Mouse (Mus musculus) left cerebral cortex, postnatal 25 days (tissue): Measurements from ENCODE around the gene Eif4e3. TPM values are rescaled to one million over a fixed set of nuclear protein-coding genes. Genes with fewer than 3 reads are reported as not detected.

Experiments used
- DNase-seq, 2 experiments: peaks; one replicate each; pipeline ENCODE4 v3.0.0; 2022; ENCODE audit warnings: low spot score in 2 of 2, mixed read lengths in 1 of 2
- intact Hi-C: fragments of 180-260 bp; cut with DNase I; formaldehyde crosslinking; loops from one replicate; pipeline ENCODE4 v1.15.1; 2025
- total RNA-seq, 2 experiments: library from RNA; stranded (reverse); gene quantifications; 2 replicates each; pipeline ENCODE4 v1.2.3; 2021

The Eif4e3 gene
- total RNA-seq, 2 experiments from 2014 or later = 16.6 to 17.0 TPM

GRCm38 (mm10) chr6:99629726-99630458 is 36.7 kb downstream of the Eif4e3 start:
- DNase-seq = no peak
- intact Hi-C loops = no loop called here

DNA sequence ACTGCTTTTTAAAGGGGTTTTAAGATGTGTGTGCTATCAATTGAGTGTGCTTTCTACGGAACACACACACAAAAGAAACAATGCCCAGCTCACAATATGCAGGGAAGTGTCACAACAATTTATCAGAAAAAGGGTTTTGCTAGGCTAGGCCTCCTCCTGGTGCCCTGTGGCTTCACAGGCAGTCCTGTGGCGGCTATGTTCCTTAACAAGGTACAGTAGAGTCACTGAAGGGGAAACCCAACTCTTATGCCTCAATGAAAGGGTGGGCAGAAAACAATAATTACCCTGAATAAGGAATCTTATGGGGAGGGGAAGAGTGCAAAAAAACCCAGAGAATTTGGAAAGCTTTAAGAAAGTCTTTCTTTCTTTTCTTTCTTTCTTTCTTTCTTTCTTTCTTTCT is 40.2 kb downstream of the Eif4e3 start:
- no peak for DNase-seq
- intact Hi-C loops = no loop called here

- DNase-seq = no peak
- intact Hi-C loops = no loop called here
Measured at GRCm38 (mm10) chr6:99625803-99626202, 40.8 kb downstream of the Eif4e3 start.

DNA sequence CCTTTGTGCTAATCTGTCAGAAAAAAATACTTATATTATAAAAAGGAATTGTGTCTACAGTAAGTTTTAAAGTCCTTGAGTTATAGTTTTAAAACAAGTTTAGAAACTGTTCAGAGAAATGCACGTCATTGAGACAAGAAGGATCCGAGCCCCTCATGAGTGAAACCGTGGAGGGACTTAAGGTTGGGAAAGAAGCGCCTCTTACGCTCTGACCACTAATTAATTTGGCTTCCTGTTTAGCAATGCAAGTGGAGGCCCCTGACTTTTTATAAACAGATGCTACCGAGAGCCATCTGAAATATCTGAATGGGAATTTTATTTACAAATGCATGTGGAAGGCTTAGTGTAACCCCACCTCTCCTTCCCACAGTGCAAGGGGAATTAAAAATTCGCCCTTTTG is 41.3 kb downstream of the Eif4e3 start:
- no peak for DNase-seq
- intact Hi-C loops = no loop called here

GRCm38 (mm10) chr6:99624542-99624941 is 42.0 kb downstream of the Eif4e3 start:
- intact Hi-C loops = no loop called here
- DNase-seq = no peak

DNA sequence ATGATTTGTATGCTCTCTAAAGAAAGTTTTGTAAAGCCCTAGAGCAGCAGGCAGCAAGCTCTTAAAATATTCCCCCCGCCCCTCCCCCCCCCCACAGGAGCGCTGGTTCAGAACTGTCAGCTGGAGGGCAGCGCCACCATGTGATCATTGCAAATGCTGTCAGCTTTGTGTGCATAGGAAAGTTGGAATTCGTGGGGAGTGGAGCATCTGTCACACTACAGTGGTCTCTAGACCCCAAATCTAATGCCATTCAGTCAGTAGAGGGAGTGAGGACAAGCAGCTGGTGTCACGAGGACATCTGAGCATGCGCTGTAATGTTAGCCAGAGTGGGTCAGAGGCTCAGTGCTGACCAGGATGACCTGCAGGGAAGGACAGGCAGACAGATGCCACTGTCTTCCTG is 42.9 kb downstream of the Eif4e3 start:
- DNase-seq = peak in 1 of 2 experiments; percentile 47
- intact Hi-C loops = no loop called here

GRCm38 (mm10) chr6:99621167-99621566 is 45.4 kb downstream of the Eif4e3 start:
- intact Hi-C loops = no loop called here
- no peak for DNase-seq

- intact Hi-C loops = no loop called here
- DNase-seq = no peak
Measured at GRCm38 (mm10) chr6:99620471-99620870, 46.1 kb downstream of the Eif4e3 start.

DNA sequence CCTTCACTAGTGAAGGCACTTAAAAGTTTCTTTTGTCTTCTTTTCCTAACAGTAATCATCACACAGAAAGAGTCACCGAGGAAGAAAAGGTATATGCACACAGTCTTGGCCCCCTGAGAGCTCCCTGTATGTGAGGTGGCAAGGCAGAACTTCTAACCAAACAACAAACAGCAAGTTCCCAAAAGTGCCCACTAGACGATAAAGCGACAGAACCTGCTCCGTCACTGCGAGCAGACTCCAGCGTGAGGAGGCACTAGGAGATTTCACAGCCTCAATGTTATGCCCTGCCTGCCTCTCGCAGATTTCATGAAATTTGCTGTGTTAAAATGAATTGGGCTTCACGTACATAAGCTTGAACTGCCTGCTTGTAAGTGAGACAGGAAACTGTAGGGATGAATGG is 46.6 kb downstream of the Eif4e3 start:
- intact Hi-C loops = loop anchor here (5.0 kb wide), 1 partner anchor 98 kb away; the partner anchor contains the start of gene Foxp1

GRCm38 (mm10) chr6:99619466-99619865 is 47.1 kb downstream of the Eif4e3 start:
- no peak for DNase-seq
- intact Hi-C loops = loop anchor here (5.0 kb wide), 1 partner anchor 97 kb away; the partner anchor contains the start of gene Foxp1

More for the DNA sequence above, 46.6 kb downstream of the Eif4e3 start:
- no peak for DNase-seq

GRCm38 (mm10) chr6:99617867-99618266 is 48.7 kb downstream of the Eif4e3 start:
- intact Hi-C loops = loop anchor here (5.0 kb wide), 1 partner anchor 96 kb away; the partner anchor contains the start of gene Foxp1

GRCm38 (mm10) chr6:99617415-99617814 is 49.2 kb downstream of the Eif4e3 start:
- peak in 1 of 2 experiments; percentile 49 for DNase-seq
- intact Hi-C loops = loop anchor here (5.0 kb wide), 1 partner anchor 95 kb away; the partner anchor contains the start of gene Foxp1

More at GRCm38 (mm10) chr6:99617867-99618266, 48.7 kb downstream of the Eif4e3 start:
- DNase-seq = peak in 1 of 2 experiments; percentile 57

DNA sequence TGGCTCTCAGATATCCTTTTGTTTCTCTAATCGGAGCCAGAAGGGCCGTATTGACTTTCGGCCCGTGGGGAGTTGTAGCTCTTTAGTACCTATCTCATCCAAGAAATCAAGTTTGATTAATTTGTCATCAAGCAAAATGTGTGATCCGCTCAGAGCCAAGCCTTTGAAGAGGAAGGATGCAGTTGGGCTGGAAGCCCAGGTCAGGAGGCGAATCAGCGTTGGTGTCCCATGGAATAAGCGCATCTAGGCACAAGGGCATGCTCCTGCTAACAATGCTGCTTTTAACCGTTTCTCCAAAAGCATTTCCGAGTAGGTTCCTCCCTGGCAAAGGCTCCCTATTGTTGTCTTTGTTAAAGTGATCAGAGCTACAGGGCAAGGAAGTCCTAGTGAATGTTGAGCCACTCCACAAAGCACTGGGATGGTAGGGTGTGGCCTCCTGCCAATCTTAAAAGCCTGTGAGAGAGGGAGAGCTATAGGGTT is 51.3 kb downstream of the Eif4e3 start:
- intact Hi-C loops = loop anchor here (5.0 kb wide), 1 partner anchor 93 kb away; the partner anchor contains the start of gene Foxp1
- DNase-seq = no peak

- DNase-seq = peak in 1 of 2 experiments; percentile 75
- intact Hi-C loops = loop anchor here (5.0 kb wide), 1 partner anchor 92 kb away; the partner anchor contains the start of gene Foxp1
Measured at GRCm38 (mm10) chr6:99614566-99615271, 51.9 kb downstream of the Eif4e3 start.

DNA sequence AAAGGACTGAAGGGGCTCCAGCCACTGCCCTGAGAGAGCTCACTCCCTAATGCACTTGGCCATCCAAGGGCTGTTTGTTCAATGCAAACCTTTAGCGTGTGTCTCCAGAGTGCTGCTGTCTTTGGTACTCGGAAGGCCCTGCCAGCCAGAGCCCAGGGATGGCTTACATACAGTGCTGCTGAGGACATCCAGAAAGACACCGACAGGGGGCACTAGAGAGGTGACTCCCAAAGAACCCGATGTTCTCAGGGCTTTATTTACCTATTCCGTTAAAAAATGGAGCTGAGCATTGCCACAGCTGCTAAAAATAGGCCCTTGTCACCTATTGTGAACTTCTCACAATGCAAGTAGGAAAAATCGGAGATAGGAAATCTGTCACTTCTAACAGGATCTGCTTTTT is 54.7 kb downstream of the Eif4e3 start:
- DNase-seq = no peak
- intact Hi-C loops = no loop called here

- peak in 1 of 2 experiments; percentile 19 for DNase-seq
- intact Hi-C loops = no loop called here
Measured at GRCm38 (mm10) chr6:99610454-99611427, 55.8 kb downstream of the Eif4e3 start.

GRCm38 (mm10) chr6:99606079-99606478 is 60.5 kb downstream of the Eif4e3 start:
- DNase-seq = no peak
- intact Hi-C loops = loop anchor here (10.0 kb wide), 2 partner anchors 581 to 1351 kb away; no protein-coding TSS in a partner anchor

DNA sequence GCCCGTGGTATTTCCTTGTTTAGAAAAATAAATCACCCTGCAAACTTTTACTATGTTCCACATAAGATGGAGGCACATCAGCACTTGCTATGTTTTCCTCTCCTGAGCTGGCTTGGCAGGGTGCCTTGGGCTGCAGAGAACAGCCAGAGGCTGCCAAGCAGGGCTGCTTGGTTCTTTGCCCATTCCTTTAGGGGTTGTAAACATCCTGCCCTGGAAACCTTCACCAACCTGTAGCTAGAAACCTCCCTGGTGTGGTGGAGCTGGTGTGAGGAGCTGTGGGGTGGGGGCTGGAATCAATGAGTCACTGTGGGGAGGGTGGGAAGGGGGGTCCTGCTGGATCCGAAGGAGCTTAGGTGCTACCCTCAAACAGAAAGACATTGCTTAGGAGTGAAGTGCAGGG is 61.8 kb downstream of the Eif4e3 start:
- no peak for DNase-seq
- intact Hi-C loops = loop anchor here (5.0 to 10.0 kb wide), 4 partner anchors 580 to 1497 kb away; no protein-coding TSS in a partner anchor

DNA sequence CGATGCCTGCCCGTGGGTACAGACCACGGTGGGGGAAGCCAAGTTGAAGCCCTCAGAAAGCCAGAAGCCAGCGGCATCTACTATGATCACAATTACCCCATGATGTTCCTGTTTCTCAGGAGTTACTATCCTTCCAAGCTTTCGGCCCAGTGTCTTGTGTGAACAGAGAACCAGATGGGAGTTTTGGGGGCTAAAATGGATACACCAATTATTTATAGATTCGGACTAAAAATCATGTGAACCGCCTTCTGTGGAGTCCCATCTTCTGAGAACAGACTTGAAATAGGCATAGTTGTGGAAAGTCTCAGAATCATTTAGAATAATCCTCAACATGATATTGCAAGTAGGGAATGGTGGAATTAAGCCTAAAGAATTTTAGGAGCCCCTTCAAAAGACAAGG is 64.1 kb downstream of the Eif4e3 start:
- intact Hi-C loops = loop anchor here (5.0 to 10.0 kb wide), 4 partner anchors 578 to 1495 kb away; no protein-coding TSS in a partner anchor
- peak in 1 of 2 experiments; percentile 78 for DNase-seq
